Mouse (Mus musculus) forelimb bud, embryonic 11.5 days (tissue): ENCODE measurements around the gene Gfod1.

Source experiments
- DNase-seq: peaks from one replicate; pipeline ENCODE4 v3.0.0-alpha.2; 2012; ENCODE audit warnings: low read depth, low spot score

Gfod1 gene

DNA sequence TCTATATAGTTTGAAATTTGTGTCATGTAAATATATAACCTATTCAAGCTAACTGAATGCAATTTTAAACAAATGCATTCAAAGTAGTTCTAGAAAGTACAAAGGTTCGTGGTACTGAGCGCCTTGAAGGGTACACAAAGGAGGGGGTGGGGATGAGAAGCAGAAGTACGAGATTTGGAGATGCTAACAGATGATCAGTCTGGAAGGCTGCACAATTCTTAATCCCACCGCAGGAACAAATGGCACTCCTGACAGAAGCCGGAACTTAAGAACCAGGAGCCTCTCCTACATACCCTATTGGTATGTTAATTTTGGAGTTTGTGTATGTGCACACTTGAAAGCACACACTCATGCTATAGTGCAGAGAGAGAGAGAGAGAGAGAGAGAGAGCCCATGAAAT is 4.8 kb downstream of the Gfod1 start:
- no peak for DNase-seq

DNA sequence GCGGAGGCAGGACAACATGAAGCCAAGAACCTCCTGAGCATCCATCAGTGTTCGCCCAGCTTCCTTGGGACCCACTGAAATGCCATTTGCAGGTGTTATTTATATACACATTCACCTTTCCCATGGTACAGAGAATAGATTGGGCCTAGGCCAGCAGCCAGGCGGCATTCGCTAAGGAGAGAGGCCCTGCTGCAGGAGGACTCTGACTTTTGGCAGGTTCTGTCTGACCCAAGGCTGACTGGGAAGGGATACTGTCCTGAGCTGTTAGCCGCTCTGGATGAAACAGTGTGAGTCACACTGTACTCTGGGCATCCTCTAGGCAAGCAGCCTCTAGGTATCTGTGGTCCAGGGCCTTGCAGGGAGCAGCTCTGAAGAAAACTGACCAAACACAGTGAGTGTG is 6.4 kb downstream of the Gfod1 start:
- DNase-seq: no peak

DNA sequence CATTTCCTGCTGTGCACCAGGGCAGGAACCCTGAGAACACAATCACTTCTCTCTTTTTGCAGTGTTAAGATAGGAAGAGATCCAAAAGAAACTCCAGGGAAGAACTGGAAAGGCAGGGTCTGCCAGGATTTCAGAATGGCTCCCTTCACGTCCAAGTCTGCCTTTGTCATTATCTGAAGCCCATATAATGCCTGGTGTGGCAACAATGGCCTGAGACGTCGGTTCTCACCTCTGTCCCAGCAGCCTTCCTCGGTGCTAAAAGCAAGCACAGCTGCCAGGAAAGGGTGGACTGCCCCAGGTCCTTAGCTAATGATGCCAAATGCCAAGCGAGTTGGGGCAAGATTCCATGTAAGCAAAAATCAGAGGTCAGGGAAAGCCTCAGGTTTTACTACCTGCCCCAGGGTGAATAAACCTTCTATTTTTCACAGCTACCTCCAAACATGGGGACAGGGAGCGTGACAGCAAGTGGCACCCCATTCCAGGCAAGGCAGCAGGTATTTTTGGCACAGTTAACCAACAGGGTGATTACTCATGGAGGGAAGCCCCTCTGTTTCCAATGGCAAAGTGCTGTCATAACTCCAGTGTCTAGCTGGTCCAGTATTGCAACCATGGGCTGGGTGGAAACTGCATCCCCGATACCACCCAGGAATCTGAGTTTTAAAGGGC is 7.7 kb downstream of the Gfod1 start:
- no peak for DNase-seq

DNA sequence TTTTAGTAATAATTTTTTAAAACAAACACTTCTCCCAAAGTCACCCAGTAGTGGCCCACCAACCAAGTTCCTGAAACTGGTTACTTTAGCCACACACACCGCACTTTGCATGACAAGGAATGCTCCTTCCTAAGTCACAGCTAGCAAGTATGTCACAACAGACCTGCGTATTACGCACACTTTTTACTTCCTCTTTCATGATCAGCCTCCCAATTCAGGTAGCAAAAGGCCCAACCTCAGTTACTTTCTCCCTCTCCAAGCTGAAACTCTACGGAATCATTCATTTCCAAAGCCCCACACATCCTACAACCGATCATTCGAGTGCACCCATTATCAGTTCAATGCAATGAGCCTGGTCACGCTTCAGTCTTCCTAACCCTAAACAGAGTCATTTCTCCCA is 8.3 kb downstream of the Gfod1 start:
- no peak for DNase-seq

DNA sequence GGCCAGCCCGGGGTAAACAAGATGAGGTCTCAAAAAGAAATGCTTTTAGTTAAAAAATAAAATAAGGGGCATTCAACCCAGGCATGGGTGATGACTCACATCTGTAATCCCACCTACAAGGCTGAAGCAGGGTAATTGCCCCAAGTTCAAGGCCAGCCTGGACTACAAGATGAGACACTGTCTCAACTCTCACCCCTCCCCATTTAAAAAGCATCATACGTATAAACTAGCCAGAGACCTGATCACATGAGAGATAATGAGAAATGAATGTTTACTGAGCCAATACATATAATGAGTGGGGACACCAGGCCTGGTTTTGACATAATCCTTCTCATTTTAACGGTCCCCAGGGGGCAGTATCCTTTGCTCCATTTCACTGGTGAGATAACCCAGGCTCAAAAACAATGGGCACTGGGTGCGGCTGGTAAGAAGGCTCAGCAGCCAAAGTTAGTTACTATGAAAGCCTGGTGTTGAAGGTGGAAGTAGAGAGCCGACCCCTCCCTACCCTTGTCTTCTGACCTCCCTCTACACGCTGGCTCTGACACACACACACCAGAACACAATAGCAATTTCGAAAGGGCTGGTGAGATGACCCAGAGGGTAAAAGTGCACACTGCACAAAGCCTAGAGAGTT is 8.9 kb downstream of the Gfod1 start:
- DNase-seq: no peak

DNA sequence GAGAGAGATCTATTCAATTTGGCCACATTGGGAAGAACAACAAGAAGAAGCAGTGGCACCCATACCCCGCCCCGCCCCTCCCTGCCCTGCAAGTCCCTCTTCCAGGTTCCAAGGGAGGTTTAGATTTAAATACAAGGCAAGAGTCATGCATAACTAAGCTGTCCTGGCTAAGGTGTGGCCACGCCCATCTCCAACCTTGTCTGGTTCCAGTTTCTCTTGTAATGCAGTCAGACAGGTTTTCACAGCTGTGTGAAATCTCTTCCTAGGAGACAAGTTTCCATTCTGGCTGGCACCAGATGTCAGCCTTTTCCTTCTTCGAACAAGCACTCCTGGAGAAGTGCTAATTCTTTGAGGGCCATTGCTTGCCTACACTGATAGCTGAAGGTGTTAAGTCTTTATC is 11.1 kb downstream of the Gfod1 start:
- DNase-seq: no peak

DNA sequence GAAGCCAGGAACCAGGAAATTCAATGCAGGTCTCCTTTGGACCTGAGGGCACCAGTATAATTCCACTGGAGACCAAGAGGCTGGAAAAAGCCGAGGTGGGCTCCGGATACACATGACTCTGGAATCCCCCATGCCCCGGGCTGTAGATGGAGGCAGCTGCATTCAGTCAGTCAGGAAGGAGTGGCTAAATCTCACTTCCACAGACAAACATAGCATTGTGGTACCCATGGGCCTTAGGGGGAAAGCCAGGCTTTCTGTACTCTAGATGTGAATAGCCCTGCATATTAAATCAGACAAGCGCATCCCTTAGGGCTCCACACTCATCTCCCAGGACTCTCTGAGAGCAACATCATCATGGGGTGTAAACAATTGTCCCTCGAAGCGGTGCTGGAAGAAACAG is 14.9 kb downstream of the Gfod1 start:
- DNase-seq: no peak

DNA sequence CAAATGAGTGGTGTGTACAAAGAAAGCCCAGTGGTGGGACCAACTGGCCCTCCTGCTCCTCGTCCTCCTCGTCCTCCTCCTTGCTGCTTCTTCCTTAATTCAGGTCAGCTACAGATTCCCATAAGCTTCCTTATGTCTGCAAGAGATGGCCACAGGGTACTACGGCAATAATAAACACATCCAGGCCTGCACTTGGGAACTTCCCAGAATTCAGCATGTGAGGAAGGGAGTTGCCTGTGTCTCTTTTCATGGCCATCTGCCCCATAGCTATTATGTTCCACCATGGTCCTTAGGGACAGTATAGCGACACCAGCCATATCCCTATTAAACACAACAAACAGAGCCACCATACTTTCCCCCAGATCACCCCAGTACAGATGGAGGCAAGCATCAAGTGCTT is 15.5 kb downstream of the Gfod1 start:
- no peak for DNase-seq

DNA sequence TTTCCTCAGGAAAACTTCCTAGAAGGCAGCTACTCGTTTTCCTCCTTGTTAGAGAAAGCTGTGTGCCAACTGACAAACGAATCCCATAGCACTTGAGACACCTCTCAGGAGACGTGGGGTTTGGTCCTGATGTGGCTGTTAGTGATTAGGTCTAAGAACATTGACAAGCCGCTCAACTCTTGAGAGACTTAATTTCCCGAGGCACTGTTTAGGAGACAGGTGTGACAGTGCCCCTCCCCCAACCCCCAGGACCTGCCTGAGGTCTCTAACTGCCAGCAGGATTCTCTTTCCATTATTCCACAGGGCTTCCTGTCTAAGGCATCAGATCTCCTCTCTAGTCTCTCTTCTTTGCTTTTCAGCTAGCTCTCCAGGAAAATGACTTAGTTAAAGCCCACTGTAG is 15.9 kb downstream of the Gfod1 start:
- DNase-seq: no peak

DNA sequence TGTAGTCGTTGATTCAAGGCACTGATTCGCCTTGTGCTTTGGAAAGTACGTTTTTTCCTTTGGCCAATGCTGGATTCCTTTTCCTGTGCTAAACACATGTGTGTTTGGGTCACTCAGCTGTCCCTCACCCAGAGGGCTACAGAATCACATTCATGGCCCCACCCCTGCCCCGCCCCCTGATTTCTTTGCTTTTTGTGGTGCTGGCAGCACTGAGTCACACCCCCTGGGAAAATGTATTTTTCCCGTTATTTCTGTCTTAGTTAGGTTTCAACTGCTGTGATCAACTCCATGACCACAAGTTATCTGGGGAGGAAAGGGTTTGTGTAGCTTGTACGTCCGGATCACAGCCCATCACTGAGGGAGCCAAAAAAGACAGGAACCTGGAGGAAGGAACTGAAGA is 17.1 kb downstream of the Gfod1 start:
- no peak for DNase-seq

DNA sequence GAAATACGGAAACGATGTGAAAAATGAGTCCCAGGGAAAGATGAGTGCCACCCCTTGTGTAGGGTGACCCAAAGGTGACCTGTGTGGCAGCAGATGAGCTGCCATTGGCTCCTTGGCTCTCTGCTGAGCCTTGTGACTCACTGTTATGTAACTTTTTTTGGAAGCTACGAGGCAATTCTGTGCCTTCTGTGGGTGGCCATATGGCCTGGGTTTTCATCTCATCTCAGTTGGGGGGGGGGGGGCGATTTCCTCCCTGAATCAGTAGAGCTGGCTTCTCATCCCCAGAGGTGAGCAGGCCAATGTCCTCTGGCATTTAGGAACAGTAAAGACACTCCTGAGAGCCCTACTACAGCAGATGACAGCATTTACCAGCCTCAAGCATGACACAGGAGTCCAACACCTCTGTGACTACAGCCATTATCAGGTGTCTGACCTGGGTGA is 19.2 kb downstream of the Gfod1 start:
- DNase-seq: no peak

DNA sequence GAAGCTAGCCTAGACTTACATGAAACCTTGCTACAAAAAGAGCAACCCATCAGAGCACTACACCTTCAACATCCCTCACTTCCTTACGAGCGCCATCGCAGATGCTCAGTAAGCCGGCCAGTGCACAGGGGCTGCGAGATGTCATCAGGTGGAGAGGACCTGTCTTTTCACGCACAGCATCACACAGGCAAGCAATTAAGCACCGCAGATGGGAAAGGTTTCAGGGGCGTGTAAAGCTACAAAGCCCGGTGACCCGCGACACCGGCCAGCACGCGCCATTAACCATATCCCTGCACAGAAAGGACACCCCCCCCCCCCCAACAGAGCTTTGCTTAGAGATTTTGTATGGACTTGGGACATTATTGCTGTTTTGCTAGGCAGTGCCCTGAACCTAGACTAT is 30.1 kb downstream of the Gfod1 start:
- no peak for DNase-seq

DNA sequence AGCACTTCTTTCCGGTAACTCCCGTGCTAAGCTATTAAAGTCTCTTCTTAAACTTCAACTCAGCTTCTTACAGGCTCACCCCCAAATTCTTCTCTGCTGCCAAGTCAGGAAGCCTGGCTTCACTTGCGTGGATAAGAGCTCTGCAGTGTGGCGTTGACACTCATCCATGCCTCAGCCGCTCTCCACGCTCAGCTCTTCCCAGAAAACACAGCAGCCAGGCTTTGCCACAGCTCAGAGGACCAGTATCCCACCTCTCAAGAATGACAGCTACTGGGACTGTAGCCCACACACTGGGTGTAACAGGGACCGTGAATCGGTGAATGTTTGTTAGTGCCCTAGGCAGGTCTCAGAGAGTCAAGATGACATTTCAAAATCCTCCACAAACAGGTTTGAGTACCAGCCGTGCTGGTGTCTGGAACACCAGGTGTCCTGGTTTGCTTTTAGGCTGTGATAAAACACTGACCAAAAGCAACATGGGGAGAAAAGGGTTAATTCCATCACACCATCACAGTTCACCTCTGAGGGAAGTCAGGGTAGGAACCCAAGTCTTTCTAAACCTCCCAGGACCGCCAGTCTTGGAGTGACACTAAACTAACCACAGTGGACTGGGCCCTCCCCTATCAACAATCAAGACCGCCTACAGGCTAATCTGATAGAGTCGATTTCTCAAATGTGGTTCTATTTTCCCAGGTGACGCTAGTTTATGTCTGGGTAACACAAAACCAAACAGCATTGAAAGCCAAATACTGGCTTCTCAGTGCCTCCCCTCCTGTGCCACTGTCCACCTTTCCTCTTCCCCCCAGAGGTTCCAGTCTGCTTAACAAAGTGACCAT is 31.5 kb downstream of the Gfod1 start:
- DNase-seq: no peak

DNA sequence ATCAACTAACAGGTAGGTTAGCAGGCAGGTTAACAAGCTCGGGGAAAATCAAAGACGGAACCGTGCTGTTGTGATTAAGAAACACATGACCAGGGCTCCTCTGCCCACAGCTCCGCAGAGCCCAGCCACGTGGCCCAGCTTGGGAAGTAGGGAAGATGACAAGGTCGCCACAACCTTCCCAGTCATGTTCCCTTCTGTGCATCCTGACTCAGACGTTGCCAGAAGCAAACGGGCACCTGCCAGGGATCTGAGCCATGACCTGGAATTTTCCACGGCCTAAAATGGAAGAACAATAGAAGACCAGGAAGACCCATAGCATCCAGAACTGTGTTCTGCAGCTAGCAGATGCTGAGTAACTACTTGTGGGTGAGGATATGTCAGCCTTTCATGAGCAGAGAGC is 32.5 kb downstream of the Gfod1 start:
- DNase-seq: no peak

DNA sequence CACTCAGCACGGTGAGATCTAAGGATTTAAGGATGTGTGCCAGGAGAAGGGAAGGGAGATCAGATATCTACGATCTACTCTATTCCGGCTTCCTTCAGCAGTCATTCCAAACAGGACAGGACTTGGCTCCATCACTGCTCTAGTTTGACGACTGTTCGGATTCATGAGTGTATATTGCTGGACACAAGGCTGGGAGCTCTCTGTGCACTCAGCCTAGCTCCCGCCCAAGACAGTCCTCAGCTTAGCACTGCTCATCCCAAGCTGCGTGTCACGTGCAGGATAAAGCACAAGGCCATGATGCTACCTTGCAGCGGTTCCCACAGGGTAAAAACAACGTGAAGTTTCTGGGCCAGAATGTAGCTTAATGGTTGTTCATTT is 33.8 kb downstream of the Gfod1 start:
- DNase-seq: no peak

DNA sequence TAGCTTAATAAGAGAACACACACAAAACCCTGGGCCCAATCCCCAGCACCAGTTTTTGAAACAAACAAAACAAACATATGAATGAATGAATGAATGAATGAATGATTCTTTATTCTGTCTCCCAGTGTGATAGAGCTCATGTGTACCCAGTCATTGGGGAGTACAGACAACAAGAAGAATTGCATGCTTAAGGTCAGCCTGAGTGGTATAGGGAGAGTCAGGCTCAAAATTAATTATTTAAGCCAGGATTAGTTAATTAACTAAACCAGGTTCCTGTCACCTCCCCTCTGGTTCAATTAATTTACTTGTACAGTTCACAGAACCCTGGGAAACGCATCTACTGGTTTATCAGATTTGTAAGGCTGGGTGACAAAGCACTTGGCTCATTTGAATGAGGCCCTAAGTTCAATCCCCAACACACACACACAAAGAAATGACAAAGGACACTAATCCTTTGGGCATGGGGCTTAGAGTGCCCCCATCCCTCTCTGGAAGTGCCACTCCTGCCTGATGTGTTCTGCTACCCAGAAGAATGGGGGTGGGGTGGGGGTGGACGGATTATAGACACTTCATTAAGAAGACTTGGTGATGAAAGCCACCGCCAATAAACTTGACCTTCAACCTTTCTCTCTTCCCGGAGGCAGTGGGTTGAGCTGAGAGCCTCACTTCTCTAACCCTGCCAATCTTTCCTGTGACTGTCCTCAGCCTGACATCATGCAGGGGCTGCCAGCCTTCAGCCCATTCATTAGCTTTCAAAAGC is 34.3 kb downstream of the Gfod1 start:
- no peak for DNase-seq

DNA sequence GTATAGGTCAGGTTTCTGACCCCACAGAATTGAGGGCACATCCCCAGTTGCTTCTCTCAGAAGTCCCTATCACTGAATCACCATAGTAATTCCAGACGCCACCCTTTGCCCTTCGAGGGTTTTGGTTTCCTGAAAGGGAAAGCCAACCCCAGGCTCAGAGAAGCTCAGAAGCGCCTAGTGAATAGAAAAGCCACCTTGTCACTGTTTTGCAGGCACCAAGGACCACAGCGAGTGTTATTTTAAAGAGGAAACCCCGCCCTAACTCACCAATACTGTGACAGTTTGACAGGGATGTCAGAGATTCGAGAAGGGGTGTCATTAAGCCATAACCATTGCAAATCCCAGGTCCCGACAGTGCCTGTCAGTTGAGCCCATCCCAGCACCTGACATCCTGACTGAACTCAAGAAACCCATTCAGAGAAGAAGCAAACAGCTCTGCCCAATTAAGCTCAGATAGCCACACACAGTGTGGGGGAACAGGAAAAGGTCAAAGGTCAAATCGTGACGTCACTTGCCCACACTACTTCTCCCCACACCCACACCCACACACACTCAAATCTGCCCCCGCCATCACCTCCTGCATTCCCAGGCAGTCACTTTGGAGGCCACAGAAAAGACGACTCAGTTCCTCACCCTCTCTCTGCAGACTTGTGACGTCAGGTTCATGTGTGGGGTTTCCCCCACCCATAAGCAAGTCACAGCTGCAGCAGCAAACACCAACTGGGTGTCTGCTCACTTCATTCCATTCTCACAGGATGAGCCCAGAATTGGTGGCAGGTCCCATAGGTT is 35.2 kb downstream of the Gfod1 start:
- DNase-seq: no peak

DNA sequence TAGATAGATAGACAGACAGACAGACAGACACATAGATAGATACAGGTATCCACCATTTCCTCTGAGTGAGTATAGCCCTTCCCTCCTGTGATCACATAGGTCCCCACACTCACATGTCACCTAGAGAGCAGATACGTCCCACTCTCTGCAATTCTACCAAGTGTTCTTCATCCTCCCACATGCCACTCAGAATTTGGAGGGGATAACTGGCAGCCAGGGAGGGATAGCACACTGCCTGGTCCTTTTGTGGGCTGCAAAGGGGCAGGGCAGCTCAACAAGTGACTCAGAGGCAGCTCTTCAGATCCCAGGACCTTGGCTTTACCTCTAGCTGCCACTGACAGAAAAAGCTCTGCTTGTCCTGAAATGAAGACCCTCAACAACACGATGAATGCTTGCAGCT is 36.1 kb downstream of the Gfod1 start:
- DNase-seq: no peak

DNA sequence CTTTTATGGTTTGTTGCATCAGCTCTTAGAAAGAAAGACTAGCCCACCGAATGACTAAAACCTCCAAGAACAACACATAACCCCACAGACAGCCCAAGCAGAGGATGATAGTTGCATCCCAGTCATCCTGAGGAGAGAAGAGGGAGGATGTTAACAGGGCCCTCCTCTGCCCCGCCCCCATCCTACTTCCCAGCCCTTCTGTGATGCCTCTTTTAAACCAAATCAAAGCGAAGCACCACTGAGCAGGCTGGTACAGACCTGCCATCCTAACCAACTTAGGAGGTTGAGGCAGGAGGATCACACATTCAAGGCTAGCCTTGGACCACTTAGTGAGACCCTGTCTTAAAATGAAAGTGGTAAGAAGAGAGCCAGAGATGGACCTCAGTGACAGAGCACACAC is 36.8 kb downstream of the Gfod1 start:
- DNase-seq: no peak

DNA sequence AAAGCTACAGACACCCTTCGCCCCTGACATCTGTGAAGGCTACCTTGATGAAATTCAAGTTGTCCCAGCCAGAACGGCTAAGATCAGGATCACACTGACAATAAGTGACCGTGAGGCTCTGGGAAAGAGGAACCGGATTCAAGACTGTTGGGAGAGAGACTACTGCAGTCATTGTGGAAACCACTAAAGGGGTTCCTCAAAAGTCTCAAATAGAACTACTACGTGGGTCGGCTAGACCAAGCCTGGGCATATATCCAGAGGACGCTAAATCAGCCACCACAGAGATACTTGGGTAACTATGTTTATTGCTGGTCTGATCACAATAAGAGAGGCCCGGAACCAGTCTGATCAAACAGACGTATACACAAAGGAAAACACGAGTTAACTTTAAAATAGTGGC is 37.6 kb downstream of the Gfod1 start:
- no peak for DNase-seq

DNA sequence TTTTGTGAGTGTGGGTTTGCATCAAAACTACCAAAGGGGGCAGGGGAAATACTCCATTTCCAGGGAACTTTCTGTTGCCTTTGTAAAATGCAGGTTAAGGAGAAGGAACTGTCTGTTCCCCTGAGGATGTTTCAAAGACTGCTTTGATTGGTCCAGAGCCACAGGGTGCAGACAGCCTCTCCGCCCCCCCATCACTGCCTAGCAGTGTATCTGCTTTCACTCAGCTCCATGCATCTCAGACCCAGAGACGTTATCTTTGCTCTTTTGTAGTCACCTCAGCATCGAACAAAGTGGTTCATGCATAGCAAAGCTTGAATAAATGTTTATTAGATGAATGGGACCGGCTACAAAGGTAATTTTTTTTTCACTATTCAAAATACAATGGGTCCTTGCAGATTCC is 38.9 kb downstream of the Gfod1 start:
- no peak for DNase-seq
